Mouse (Mus musculus) cerebellum, adult 2 months (tissue): Measurements from ENCODE around the gene Shtn1. TPM values are rescaled to one million over a fixed set of nuclear protein-coding genes. Genes with fewer than 3 reads are reported as not detected.

Experiments
- DNase-seq, 2 experiments: peaks; one replicate each; pipeline ENCODE4 v3.0.0; 2021
- H3K27ac ChIP-seq: fragments of 200-500 bp; 2 replicates; pipeline ENCODE4 v1.5.1; 2012; ENCODE audit warnings: low read length, control low read depth, inconsistent platforms; ENCODE audit not compliant: insufficient read depth
- H3K27me3 ChIP-seq: fragments of 200-500 bp; 2 replicates; pipeline ENCODE4 v1.6.1; 2012; ENCODE audit warnings: inconsistent platforms, mild to moderate bottlenecking, low read length, moderate library complexity; ENCODE audit not compliant: control insufficient read depth, insufficient read depth
- H3K4me1 ChIP-seq: fragments of 200-500 bp; 2 replicates; pipeline ENCODE4 v1.6.1; 2011; ENCODE audit warnings: low read length; ENCODE audit not compliant: control insufficient read depth, insufficient read depth
- H3K4me3 ChIP-seq: fragments of 200-500 bp; replicated peaks from 2 replicates; pipeline ENCODE3; 2011; ENCODE audit warnings: mild to moderate bottlenecking, low read depth, low read length, control low read depth; ENCODE audit not compliant: insufficient read depth
- CTCF ChIP-seq: fragments of 200-500 bp; IDR thresholded peaks from 2 replicates; pipeline ENCODE4 v1.5.1; 2011; ENCODE audit warnings: low read depth, mild to moderate bottlenecking, control low read depth, low read length, moderate library complexity, borderline replicate concordance; ENCODE audit not compliant: insufficient read depth
- POLR2A ChIP-seq: fragments of 200-500 bp; IDR thresholded peaks from 2 replicates; pipeline ENCODE4 v1.6.1; 2011; ENCODE audit warnings: low read length, control low read depth, borderline replicate concordance; ENCODE audit not compliant: insufficient read depth
- WGBS: fragments of 180-500 bp; shearing (Covaris S2); methylation state at CpG from one replicate; pipeline ENCODE4 v1.1.7; 2018; 5-methylcytosine and 5-hydroxymethylcytosine counted together
- polyA plus RNA-seq: library from polyadenylated mRNA; depleted of rRNA; stranded (reverse); fragments of >200 nt; gene quantifications from 2 replicates; pipeline ENCODE4 v1.2.3, GENCODE M21; 2012; rRNA removed

The Shtn1 gene
- polyA plus RNA-seq, 1 experiment, result 22.5 TPM

DNA sequence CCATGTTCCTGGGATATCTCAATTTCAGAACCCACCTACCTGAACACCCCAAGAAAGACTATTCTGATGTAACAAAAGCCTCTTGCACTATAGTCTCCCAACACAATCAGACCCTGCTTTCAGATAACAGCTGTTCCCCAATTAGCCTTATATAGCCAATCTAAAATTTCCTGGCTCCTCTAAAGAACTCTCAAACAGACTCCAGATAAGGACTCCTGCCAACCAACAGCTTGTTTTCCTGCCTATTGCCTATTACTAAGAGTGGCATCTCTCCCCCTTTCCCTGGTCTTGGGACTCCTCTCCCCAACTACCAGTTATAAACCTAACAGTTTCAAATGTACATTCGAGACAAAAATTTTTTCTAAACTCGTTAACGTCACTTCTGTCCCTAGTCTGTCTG, 124.4 kb downstream of the Shtn1 start:
- DNase-seq, result no peak
- no peak overlapping the region for H3K4me3 ChIP-seq
- H3K4me1 ChIP-seq, result no peaks in the 10 kb centered on the region
- TF ChIP-seq CTCF (no peak), POLR2A (no peak)
- H3K27me3 ChIP-seq, result no peaks in the 10 kb centered on the region
- no peak overlapping the region for H3K27ac ChIP-seq
- WGBS, result 45% methylated on average over 3 of the region's 3 CpGs

DNA sequence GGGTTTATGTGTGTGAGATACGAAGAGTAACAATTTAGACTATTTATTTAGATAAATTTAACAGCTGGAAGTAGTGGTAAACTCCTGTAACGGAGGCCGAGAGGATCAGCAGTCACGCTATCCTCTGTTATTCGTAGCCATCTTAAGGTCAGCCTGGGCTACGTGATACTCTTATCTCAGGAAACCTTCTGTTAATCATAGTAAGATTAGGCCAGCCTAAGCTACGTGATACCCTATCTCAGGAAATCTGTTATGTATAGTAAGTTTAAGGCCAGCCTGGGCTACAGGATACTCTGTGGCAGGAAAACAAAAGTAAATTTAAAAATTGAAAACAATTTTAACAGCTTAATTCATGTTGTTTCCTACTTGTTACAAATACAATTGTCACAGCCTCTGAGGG, 129.9 kb downstream of the Shtn1 start:
- WGBS, result 89% methylated on average over 7 of the region's 7 CpGs

GRCm38 (mm10) chr19:58942841-58943828, 132.8 kb downstream of the Shtn1 start, which contains the start of the genes Eno4 and Hspa12a:
Gene Eno4, plus strand, starts transcription at chr19:58943425.
Gene Hspa12a, minus strand, starts transcription at chr19:58943654.
- TF ChIP-seq CTCF (no peak), POLR2A (peak; percentile 100)
- peaks cover 4% of the 10 kb centered on the region; the same call in 1 of the 2 replicates for H3K4me1 ChIP-seq
- H3K4me3 ChIP-seq, result peak within 1 kb of the TSS; percentile 86
- WGBS, result under 1% methylated on average over 65 of the region's 65 CpGs
- no peaks in the 10 kb centered on the region for H3K27me3 ChIP-seq
- H3K27ac ChIP-seq, result peak within 1 kb of the TSS; percentile 46
- peak; percentile 96 to 98 for DNase-seq

More for the DNA sequence above, 129.9 kb downstream of the Shtn1 start:
- no peak for TF ChIP-seq POLR2A
- H3K4me3 ChIP-seq, result no peak overlapping the region
- H3K4me1 ChIP-seq, result peaks cover 4% of the 10 kb centered on the region; the same call in 1 of the 2 replicates
- H3K27ac ChIP-seq, result no peak overlapping the region
- H3K27me3 ChIP-seq, result no peaks in the 10 kb centered on the region
- DNase-seq, result no peak

DNA sequence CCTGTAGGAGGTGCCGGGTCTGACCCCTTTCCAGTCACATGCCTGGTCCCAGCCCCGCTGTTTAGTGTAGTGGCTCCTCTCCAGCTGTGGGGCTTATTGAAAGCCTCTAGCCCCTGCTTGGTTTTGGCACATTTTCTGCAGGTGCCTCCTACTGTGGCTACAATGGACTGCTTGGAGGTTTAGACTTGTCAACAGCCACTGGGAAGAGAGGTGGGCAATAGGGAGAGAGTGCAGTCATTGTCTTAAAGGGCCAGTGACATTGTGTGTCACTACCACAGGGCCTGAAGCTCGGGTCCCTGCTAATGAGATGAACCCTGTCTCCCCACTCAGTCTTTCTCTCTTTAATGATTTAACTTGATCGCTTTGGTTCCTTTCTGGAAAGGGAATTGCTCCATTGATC, 142.8 kb downstream of the Shtn1 start:
- DNase-seq, result no peak
- no peaks in the 10 kb centered on the region for H3K4me1 ChIP-seq
- H3K27me3 ChIP-seq, result no peaks in the 10 kb centered on the region
- TF ChIP-seq POLR2A (no peak), CTCF (no peak)
- no peak overlapping the region for H3K4me3 ChIP-seq
- H3K27ac ChIP-seq, result no peak overlapping the region
- WGBS, result 35% methylated on average over 4 of the region's 4 CpGs

DNA sequence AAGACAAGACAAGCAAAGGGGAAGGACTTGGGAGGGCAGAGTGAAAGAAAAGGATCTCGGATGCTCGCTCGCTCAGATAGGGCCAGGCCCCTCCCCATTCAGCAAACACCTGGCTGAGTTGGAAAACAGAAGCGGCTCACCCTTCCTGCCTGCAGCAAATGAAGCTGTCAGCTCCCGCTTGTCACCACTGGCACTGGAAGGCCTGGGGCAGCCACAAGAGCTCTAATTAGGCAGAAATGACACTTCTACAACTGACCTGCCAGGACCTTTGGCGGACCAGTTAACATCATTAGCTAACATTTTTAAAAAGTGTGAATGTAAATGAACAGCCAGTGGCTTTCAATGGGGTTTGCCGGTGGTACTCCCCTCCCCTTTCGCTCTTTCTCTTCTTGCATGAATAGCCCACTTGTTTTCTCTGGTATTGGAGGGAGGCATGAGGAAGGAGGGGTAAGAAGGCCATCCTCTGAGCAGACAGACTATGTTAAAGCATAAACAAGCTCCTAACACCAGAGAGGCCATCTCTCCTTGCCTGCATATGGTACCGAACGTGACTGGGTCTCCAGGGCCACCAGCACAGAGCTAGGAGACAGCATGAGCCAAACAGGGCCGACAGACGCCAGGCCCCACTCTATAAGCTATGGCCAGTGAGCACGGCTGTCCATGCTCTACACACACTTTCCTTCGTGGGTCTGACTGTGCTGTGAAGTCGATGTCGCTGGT, 144.7 kb downstream of the Shtn1 start:
- Histone ChIP-seq H3K27ac (no peak overlapping the region), H3K27me3 (no peaks in the 10 kb centered on the region), H3K4me1 (no peaks in the 10 kb centered on the region), H3K4me3 (no peak overlapping the region)
- WGBS, result 45% methylated on average over 16 of the region's 16 CpGs
- no peak for TF ChIP-seq CTCF
- no peak for TF ChIP-seq POLR2A
- no peak for DNase-seq

Other genes with a start within 250 kb of the Shtn1 start
- 1.9 and 2.1 TPM in 2 replicates for gene Eno4, start 132.7 kb downstream of the Shtn1 start, polyA plus RNA-seq
- gene Hspa12a, start 132.4 kb downstream of the Shtn1 start, polyA plus RNA-seq, result 102 and 103 TPM in 2 replicates
- 0.26 TPM in 1 of 2 replicates, not detected in the other for gene Vax1, start 94.0 kb upstream of the Shtn1 start, polyA plus RNA-seq
- gene Kcnk18, start 143.1 kb upstream of the Shtn1 start, polyA plus RNA-seq, result 0.03 TPM in 1 of 2 replicates, not detected in the other
- 5.1 and 5.2 TPM in 2 replicates for gene Slc18a2, start 184.8 kb upstream of the Shtn1 start, polyA plus RNA-seq
- gene Rps12-ps3, start 246.2 kb upstream of the Shtn1 start, polyA plus RNA-seq, result 71.7 and 84.0 TPM in 2 replicates